Mouse (Mus musculus) MEL (cell line): ENCODE measurements around the gene Vps72. TPM values are rescaled to one million over a fixed set of nuclear protein-coding genes. Genes with fewer than 3 reads are reported as not detected.

ENCODE experiments used
- DNase-seq: peaks from one replicate; pipeline ENCODE4 v3.0.0; 2011; ENCODE audit warnings: low read depth, low spot score
- H3K27ac ChIP-seq: 2 replicates; pipeline ENCODE4 v1.5.1; 2012; ENCODE audit warnings: low read depth, mild to moderate bottlenecking, control low read depth, low read length, moderate library complexity; ENCODE audit not compliant: control insufficient read depth
- H3K27me3 ChIP-seq, 2 experiments: fragments of 150-350 bp in 1 of 2; sonication (generic) in 1 of 2; 2 replicates each; pipeline ENCODE4 v1.6.1; 2012; ENCODE audit warnings: low read length in 2 of 2, mild to moderate bottlenecking in 2 of 2, improper control_type of control experiment in 1 of 2, moderate library complexity in 1 of 2; ENCODE audit not compliant: insufficient read depth in 2 of 2, control insufficient read depth in 1 of 2
- H3K36me3 ChIP-seq, 2 experiments: 2 replicates each; pipeline ENCODE4 v1.6.1; 2012 to 2014; ENCODE audit warnings: low read length in 2 of 2, improper control_type of control experiment in 1 of 2, inconsistent platforms in 1 of 2, mild to moderate bottlenecking in 1 of 2; ENCODE audit not compliant: insufficient read depth in 2 of 2, control insufficient read depth in 1 of 2
- H3K4me1 ChIP-seq, 2 experiments: fragments of 150-350 bp in 1 of 2; sonication (generic) in 1 of 2; 2 replicates each; pipeline ENCODE4 v1.6.1; 2012; ENCODE audit warnings: low read length in 2 of 2, improper control_type of control experiment in 1 of 2, mild to moderate bottlenecking in 1 of 2; ENCODE audit not compliant: insufficient read depth in 2 of 2, control insufficient read depth in 1 of 2
- H3K4me3 ChIP-seq, 2 experiments: fragments of 150-350 bp in 1 of 2; sonication (generic) in 1 of 2; 2 replicates each; pipeline ENCODE4 v1.5.1; 2012; ENCODE audit warnings: low read depth in 2 of 2, low read length in 2 of 2, mild to moderate bottlenecking in 2 of 2, moderate library complexity in 2 of 2, control low read depth in 1 of 2, improper control_type of control experiment in 1 of 2; ENCODE audit not compliant: control insufficient read depth in 1 of 2, insufficient read depth in 1 of 2
- H3K79me2 ChIP-seq: 2 replicates; pipeline ENCODE4 v1.6.1; 2012; ENCODE audit warnings: mild to moderate bottlenecking, low read length, moderate library complexity; ENCODE audit not compliant: control insufficient read depth, poor library complexity, insufficient read depth
- H3K9ac ChIP-seq: 2 replicates; pipeline ENCODE4 v1.6.1; 2012; ENCODE audit warnings: low read depth, mild to moderate bottlenecking, control low read depth, low read length, moderate library complexity; ENCODE audit not compliant: control insufficient read depth, poor library complexity, severe bottlenecking
- H3K9me3 ChIP-seq: fragments of 150-350 bp; sonication (generic); replicated peaks from 2 replicates; pipeline ENCODE4 v1.6.1; 2012; ENCODE audit warnings: mild to moderate bottlenecking, low read length, improper control_type of control experiment, moderate library complexity; ENCODE audit not compliant: insufficient read depth
- BHLHE40 ChIP-seq: IDR thresholded peaks from 2 replicates; pipeline ENCODE4 v1.6.1; 2012; ENCODE audit warnings: low read depth, mild to moderate bottlenecking, inconsistent platforms, low read length, improper control_type of control experiment, borderline replicate concordance
- CTCF ChIP-seq, 3 experiments: IDR thresholded peaks in 2 of 3; conservative IDR thresholded peaks in 1 of 3; 2 replicates each; pipeline ENCODE4 v1.5.1; 2011 to 2012; ENCODE audit warnings: low read length in 3 of 3, low read depth in 2 of 3, mild to moderate bottlenecking in 2 of 3, improper control_type of control experiment in 1 of 3, inconsistent platforms in 1 of 3, mixed read lengths in 1 of 3, moderate library complexity in 1 of 3; ENCODE audit not compliant: control insufficient read depth in 1 of 3, insufficient read depth in 1 of 3, poor library complexity in 1 of 3, severe bottlenecking in 1 of 3
- E2F4 ChIP-seq: IDR thresholded peaks from 2 replicates; pipeline ENCODE4 v1.6.1; 2011; ENCODE audit warnings: low read depth, low read length, improper control_type of control experiment, borderline replicate concordance
- ELF1 ChIP-seq: IDR thresholded peaks from 2 replicates; pipeline ENCODE4 v1.6.1; 2014; ENCODE audit warnings: low read depth, mild to moderate bottlenecking, inconsistent platforms, low read length, improper control_type of control experiment, moderate library complexity
- ETS1 ChIP-seq: IDR thresholded peaks from 2 replicates; pipeline ENCODE4 v1.6.1; 2012; ENCODE audit warnings: low read depth, mild to moderate bottlenecking, inconsistent platforms, low read length, improper control_type of control experiment, moderate library complexity
- GATA1 ChIP-seq: IDR thresholded peaks from 2 replicates; pipeline ENCODE4 v1.6.1; 2011; ENCODE audit warnings: low read depth, low read length, improper control_type of control experiment
- JUND ChIP-seq: IDR thresholded peaks from 2 replicates; pipeline ENCODE4 v1.6.1; 2011; ENCODE audit warnings: low read depth, mild to moderate bottlenecking, improper control_type of control experiment, low read length
- MAX ChIP-seq: IDR thresholded peaks from 2 replicates; pipeline ENCODE4 v1.6.1; 2011; ENCODE audit warnings: low read length, improper control_type of control experiment
- MAZ ChIP-seq: IDR thresholded peaks from 2 replicates; pipeline ENCODE4 v1.6.1; 2012; ENCODE audit warnings: low read depth, mild to moderate bottlenecking, inconsistent platforms, low read length, improper control_type of control experiment
- MXI1 ChIP-seq: IDR thresholded peaks from 2 replicates; pipeline ENCODE4 v1.6.1; 2011; ENCODE audit warnings: mild to moderate bottlenecking, low read depth, low read length, improper control_type of control experiment
- MYC ChIP-seq: IDR thresholded peaks from 2 replicates; pipeline ENCODE4 v1.6.1; 2011; ENCODE audit warnings: low read depth, mild to moderate bottlenecking, low read length, improper control_type of control experiment, moderate library complexity
- NELFE ChIP-seq: IDR thresholded peaks from 2 replicates; pipeline ENCODE4 v1.6.1; 2011; ENCODE audit warnings: low read depth, low read length, improper control_type of control experiment
- POLR2A ChIP-seq, 2 experiments: IDR thresholded peaks; 2 replicates each; pipeline ENCODE4 v1.6.1; 2011 to 2012; ENCODE audit warnings: low read length in 2 of 2, mild to moderate bottlenecking in 2 of 2, control low read depth in 1 of 2, improper control_type of control experiment in 1 of 2, low read depth in 1 of 2, moderate library complexity in 1 of 2; ENCODE audit not compliant: control insufficient read depth in 1 of 2, insufficient read depth in 1 of 2, poor library complexity in 1 of 2
- POLR2AphosphoS5 ChIP-seq: IDR thresholded peaks from 2 replicates; pipeline ENCODE4 v1.6.1; 2012; ENCODE audit warnings: low read depth, borderline replicate concordance, mild to moderate bottlenecking, inconsistent platforms, low read length, moderate library complexity, mixed read lengths
- TBP ChIP-seq: IDR thresholded peaks from 2 replicates; pipeline ENCODE4 v1.8.0; 2011; ENCODE audit warnings: low read depth, low read length, improper control_type of control experiment
- TCF12 ChIP-seq: IDR thresholded peaks from 2 replicates; pipeline ENCODE4 v1.6.1; 2014; ENCODE audit warnings: low read depth, mild to moderate bottlenecking, inconsistent platforms, low read length, improper control_type of control experiment, moderate library complexity
- UBTF ChIP-seq: IDR thresholded peaks from 2 replicates; pipeline ENCODE4 v1.6.1; 2012; ENCODE audit warnings: low read depth, mild to moderate bottlenecking, inconsistent platforms, low read length, improper control_type of control experiment, moderate library complexity, borderline replicate concordance; ENCODE audit not compliant: insufficient read depth
- USF2 ChIP-seq, 2 experiments: IDR thresholded peaks; 2 replicates each; pipeline ENCODE4 v1.6.1; 2011 to 2012; ENCODE audit warnings: improper control_type of control experiment in 2 of 2, low read length in 2 of 2, borderline replicate concordance in 1 of 2, inconsistent platforms in 1 of 2, low read depth in 1 of 2, mild to moderate bottlenecking in 1 of 2; ENCODE audit not compliant: insufficient read depth in 1 of 2
- ZNF384 ChIP-seq: IDR thresholded peaks from 2 replicates; pipeline ENCODE4 v1.6.1; 2012; ENCODE audit warnings: low read depth, mild to moderate bottlenecking, inconsistent platforms, low read length, improper control_type of control experiment
- polyA plus RNA-seq, 2 experiments: library from polyadenylated mRNA; stranded (reverse) in 1 of 2; unstranded in 1 of 2; fragments of >175 nt in 1 of 2; fragments of >200 nt in 1 of 2; gene quantifications; 2 replicates each; pipeline versions ENCODE4 v1.2.1 to v1.2.4; 2012; ENCODE audit warnings: low replicate concordance in 2 of 2, low read depth in 1 of 2; ENCODE audit not compliant: insufficient read length in 2 of 2, insufficient read depth in 1 of 2, missing spikeins in 1 of 2
- total RNA-seq: library from RNA; depleted of rRNA; stranded (reverse); fragments of 300-350 nt; gene quantifications from 2 replicates; pipeline ENCODE4 v1.2.3, GENCODE M21; 2012; rRNA removed

The Vps72 gene
- 117 and 128 TPM in 2 replicates for total RNA-seq
- polyA plus RNA-seq = 100 to 1,000 TPM; 266 to 416 TPM

- H3K9me3 ChIP-seq = no peaks in the 10 kb centered on the region
- H3K4me1 ChIP-seq = peaks cover 6 to 15% of the 10 kb centered on the region in 2 experiments
- peaks cover 22% of the 10 kb centered on the region for H3K79me2 ChIP-seq
- no peak for TF ChIP-seq TBP
- no peak for TF ChIP-seq ETS1
- TF ChIP-seq ELF1 = no peak
- TF ChIP-seq POLR2A (IDR thresholded peaks at IDR 0.05; ENCODE audit: control insufficient read depth in 1 of 2, insufficient read depth in 1 of 2, low read depth in 1 of 2, low read length in 2 of 2, poor library complexity in 1 of 2) = peak in 1 of 2 experiments; percentile 92; a peak in 2 of 4 replicates
- no peak for TF ChIP-seq MYC
- no peak for TF ChIP-seq NELFE
- no peak for TF ChIP-seq ZNF384
- no peak for TF ChIP-seq TCF12
- TF ChIP-seq CTCF (IDR thresholded peaks at IDR 0.05 in 2 of 3, conservative IDR thresholded peaks at IDR 0.05 in 1 of 3; ENCODE audit: control insufficient read depth in 1 of 3, insufficient read depth in 1 of 3, low read depth in 2 of 3, low read length in 3 of 3, poor library complexity in 1 of 3, severe bottlenecking in 1 of 3) = peak in 1 of 3 experiments; percentile 12; a peak in 1 of 6 replicates
- TF ChIP-seq MAX = no peak
- TF ChIP-seq UBTF = no peak
- TF ChIP-seq GATA1 = peak; percentile 24; the same call in 1 of the 2 replicates
- peak within 1 kb of the TSS; percentile 87 for H3K9ac ChIP-seq
- no peaks in the 10 kb centered on the region for H3K27me3 ChIP-seq
- H3K27ac ChIP-seq = peak within 1 kb of the TSS; percentile 88
- peaks cover 7 to 15% of the 10 kb centered on the region in 2 experiments for H3K36me3 ChIP-seq
- H3K4me3 ChIP-seq = peak within 1 kb of the TSS; percentile 80 to 83
- peak; percentile 100 for DNase-seq
Measured at GRCm38 (mm10) chr3:95110911-95111726, at the start of gene Vps72. Gene Vps72 (plus strand): TSS chr3:95111022.

- Histone ChIP-seq H3K4me1 (no peaks in the 10 kb centered on the region), H3K79me2 (no peaks in the 10 kb centered on the region), H3K27ac (no peak overlapping the region), H3K4me3 (no peak overlapping the region), H3K9ac (no peak overlapping the region), H3K9me3 (no peaks in the 10 kb centered on the region), H3K27me3 (no peaks in the 10 kb centered on the region), H3K36me3 (peaks cover 0 to 79% of the 10 kb centered on the region in 2 experiments; a peak in 2 of 4 replicates)
- DNase-seq = no peak
- no peak for TF ChIP-seq POLR2AphosphoS5
- no peak for TF ChIP-seq GATA1
- TF ChIP-seq BHLHE40 = no peak
- TF ChIP-seq MYC = no peak
- no peak for TF ChIP-seq MAX
- TF ChIP-seq UBTF = no peak
- no peak for TF ChIP-seq E2F4
- TF ChIP-seq TCF12 = no peak
- TF ChIP-seq MXI1 = no peak
- TF ChIP-seq JUND = no peak
- TF ChIP-seq USF2 (IDR thresholded peaks at IDR 0.05; ENCODE audit: borderline replicate concordance in 1 of 2, insufficient read depth in 1 of 2, low read depth in 1 of 2, low read length in 2 of 2) = no peak
- TF ChIP-seq ZNF384 = no peak
- no peak for TF ChIP-seq POLR2A (IDR thresholded peaks at IDR 0.05; ENCODE audit: control insufficient read depth in 1 of 2, insufficient read depth in 1 of 2, low read depth in 1 of 2, low read length in 2 of 2, poor library complexity in 1 of 2)
- no peak for TF ChIP-seq MAZ
Measured at GRCm38 (mm10) chr3:95063741-95064140, 47.1 kb upstream of the Vps72 start.
